Mouse (Mus musculus): Measurements from ENCODE around the gene Naa80.

- TF ChIP-seq CTCF (IDR thresholded peaks at IDR 0.05; ENCODE audit: extremely low read depth, insufficient read depth, insufficient read length, insufficient replicate concordance) (peak; percentile 99), POLR2A (IDR thresholded peaks at IDR 0.05; ENCODE audit: low read depth, low read length) (no peak)
These were observed 23.5 kb downstream of the Naa80 start for GRCm38 (mm10) chr9:107602068-107602648.
